Mouse (Mus musculus) adrenal gland, adult 18-20 months (tissue): ENCODE results near the gene Slc16a2. TPM values are rescaled to one million over a fixed set of nuclear protein-coding genes. Genes with fewer than 3 reads are reported as not detected.

Experiments
- DNase-seq, 2 experiments: peaks; one replicate each; pipeline ENCODE4 v3.0.0; 2021 to 2022; ENCODE audit warnings: low spot score in 2 of 2
- long read RNA-seq, 2 experiments: library from polyadenylated mRNA; stranded (forward); transcript quantifications; one replicate each; pipeline ENCODE4 v2.0.0; 2021
- total RNA-seq, 2 experiments: library from RNA; stranded (reverse); gene quantifications; 1 replicate in 1 of 2; 2 replicates in 1 of 2; pipeline ENCODE4 v1.2.3; 2021

Gene Slc16a2
- total RNA-seq, result 10 to 100 TPM; 25.2 to 52.4 TPM
- long read RNA-seq, experiment 1, full-length matches to known transcripts, result 13 of 24 reads
- long read RNA-seq, experiment 1, partial matches to known transcripts, result 3 of 24 reads
- long read RNA-seq, experiment 1, other reads (novel, unspliced or antisense), result 8 of 24 reads
- long read RNA-seq, experiment 2, full-length matches to known transcripts, result 1 of 6 reads
- long read RNA-seq, experiment 2, partial matches to known transcripts, result 0 of 6 reads
- long read RNA-seq, experiment 2, other reads (novel, unspliced or antisense), result 5 of 6 reads

DNA sequence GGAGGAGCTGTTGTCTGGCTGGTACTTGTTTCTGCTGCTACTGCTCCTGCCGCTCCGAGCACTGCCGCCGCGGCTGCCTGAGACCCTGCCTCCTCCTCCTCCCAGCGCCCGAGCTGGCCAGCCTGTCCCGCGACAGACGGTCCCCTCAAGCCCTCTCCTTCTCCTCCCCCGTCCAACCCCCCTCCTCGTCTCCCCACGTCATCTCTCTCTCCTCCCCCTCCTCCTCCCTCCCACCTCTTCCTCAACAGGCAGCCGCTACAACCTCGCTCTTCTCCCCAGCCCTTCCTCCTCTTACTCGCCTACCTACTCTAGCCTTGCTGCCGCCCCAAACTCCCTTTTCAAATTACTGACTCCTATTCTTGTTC, at the start of gene Slc16a2:
TSS of gene Slc16a2 (minus strand) at position 152 of the 365 bp plus-strand sequence.
- peak in 1 of 2 experiments; percentile 56 for DNase-seq

GRCm38 (mm10) chrX:103863502-103863901, 41.7 kb upstream of the Slc16a2 start:
- no peak for DNase-seq

- DNase-seq, result no peak
Measured at GRCm38 (mm10) chrX:103862877-103863276, 41.1 kb upstream of the Slc16a2 start.

DNA sequence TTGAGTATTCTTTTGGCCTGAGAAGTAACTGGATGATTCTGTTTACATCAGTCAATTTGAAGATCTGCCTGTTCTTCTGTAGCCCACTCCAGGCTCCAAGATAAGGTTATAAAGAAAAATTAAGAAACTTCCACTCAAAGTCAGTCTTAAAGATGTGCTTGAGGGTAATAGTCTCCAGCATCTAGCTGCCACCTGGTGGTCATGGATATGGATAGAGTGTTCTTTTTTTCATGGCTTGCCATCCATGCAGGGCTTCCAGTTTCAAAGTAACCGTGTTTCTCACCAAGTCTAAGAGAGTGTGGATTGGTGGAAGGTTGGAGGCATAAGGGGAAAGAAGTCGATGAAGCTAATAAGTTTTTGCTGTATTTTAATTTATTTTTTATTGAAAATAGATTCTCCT, 23.5 kb upstream of the Slc16a2 start:
- DNase-seq, result no peak

DNA sequence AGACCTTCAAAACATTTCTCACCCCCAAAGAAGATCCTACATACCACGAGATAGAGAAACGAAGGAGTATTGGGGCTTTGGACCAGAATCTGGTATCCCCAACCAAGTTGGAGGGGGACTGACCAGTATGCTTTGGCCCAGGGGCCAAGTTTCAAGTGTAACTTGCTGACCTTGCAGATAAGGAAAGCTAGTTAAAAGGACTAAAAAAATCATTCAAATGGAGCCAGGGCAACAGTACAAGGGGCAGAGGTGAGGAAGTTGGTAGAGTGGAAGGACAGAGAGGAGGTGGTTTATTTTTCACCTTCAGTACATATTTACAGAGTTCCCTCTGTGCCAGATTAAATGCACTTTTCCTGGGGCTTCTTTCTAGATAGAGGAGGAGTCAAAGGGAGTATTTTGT, 7.1 kb upstream of the Slc16a2 start:
- no peak for DNase-seq

DNA sequence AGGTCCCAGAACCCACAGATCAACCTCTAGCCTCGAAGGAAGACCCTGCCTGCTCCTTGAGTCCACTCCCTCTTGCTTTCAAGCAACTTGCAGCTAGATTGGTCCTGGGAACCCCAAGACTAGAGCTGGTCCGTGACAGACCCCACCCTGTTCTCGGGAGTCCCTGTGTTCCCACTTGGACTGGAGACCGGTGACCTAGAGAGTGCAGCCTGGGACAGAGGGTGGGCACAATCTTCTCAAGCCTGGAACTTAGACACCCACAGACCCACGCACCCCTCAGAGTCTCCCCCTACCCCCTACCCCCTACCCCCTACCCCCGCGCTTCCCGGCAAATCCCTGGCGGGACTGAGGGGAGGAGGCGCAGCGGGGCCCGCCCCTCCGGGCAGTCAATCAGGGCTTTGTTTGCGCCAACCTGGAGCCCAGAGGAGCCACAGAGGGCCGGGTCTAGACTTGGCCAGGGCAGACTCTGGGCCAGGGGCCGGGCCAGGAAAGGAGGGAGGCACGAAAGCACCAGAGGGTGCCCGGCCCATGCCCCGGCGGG, 558 bp upstream of the Slc16a2 start:
- peak; percentile 19 to 40 for DNase-seq

DNA sequence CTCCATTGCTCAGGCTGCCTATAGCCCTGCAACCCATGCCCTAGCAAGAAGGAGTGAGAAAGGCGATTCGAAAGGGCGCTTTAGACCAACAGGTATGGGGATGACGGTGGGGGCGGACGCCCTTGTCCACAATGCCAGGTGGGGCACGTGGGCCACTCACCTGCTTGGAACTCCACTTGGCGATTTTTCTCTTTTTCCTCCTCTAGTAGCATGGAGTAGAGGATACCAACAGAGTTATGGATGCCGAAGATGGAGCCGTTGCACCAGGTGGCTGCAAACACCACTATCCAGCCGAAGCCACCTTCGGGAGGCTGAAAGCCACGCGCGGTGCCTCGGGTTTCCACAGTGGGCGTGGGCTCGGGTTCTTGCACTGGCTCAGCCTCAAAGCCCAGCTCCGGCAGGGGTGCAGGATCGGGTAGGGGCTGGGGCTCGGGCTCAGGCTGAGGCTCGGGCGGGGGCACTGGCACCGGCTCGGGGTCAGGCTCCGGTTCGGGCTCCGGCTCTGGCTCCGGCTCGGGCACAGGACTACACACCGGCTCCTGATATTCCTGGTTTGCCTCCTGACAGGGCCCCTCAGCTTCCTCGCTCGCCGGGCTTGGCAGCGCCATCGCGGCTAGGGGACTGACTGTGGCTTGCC, 470 bp downstream of the Slc16a2 start:
- peak in 1 of 2 experiments; percentile 33 for DNase-seq

DNA sequence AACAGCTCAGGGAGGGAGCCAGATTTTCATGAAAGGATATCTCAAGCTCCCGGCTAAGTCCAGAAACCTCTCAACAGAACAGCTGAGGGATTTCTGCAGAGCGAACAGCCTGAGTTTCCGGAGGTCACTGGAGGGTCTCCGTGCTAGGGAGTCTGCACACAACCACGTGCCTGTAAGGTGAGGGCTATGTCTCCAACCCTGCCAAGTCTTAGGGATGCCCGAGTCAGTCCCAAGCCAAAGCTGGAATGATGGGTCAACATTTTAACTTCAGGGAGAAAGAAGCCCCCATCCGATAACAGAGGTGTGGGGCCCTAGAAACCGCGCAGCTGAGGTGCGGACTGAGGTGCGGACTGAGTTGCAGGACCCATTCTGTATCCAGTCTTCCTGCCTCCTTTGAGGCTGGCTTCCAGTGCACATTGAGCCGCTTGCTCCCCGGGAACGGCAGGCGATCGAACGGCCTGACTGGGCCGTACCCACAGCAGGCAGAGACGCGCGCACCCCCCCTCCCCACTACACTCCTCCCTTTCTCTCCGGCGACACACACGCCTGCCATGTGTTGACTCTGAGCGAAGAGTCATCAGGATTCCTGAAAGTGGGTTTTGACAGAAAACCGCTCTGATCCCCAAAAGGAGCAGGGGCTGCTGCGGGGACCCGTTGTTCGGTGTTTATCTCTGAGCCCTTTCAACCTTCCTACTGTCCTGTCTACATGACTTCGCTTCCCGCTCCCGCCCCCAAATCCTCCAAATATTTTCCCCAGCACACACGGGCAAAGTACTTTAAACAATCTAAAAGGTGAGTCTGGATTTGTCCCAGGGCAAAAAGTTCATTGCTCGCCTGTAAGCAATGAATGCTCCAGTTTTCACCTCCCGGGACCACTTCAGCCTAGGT, 1.2 kb downstream of the Slc16a2 start:
- no peak for DNase-seq

- DNase-seq, result no peak
Measured at GRCm38 (mm10) chrX:103819253-103819652, 2.5 kb downstream of the Slc16a2 start.

DNA sequence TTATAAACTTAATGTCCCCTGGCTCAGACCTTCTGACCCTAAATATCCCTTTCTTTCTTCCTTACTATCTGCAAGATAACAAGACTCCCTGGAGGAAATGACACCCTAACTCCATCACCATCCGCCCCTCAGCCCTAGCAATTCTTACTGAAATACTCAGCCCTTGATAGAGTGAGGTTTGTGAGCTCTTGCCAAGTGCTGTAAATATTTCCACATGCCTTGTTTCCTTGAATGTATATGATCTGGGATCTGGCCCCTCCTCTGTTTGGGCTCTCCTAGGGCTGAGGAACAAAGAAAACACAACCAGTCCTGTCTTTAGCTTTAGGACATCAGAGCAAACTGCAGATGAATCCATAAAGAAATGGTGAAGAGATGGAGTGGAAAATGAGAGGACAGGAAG, 9.1 kb downstream of the Slc16a2 start:
- no peak for DNase-seq

- no peak for DNase-seq
Measured at GRCm38 (mm10) chrX:103810483-103810882, 11.3 kb downstream of the Slc16a2 start.

DNA sequence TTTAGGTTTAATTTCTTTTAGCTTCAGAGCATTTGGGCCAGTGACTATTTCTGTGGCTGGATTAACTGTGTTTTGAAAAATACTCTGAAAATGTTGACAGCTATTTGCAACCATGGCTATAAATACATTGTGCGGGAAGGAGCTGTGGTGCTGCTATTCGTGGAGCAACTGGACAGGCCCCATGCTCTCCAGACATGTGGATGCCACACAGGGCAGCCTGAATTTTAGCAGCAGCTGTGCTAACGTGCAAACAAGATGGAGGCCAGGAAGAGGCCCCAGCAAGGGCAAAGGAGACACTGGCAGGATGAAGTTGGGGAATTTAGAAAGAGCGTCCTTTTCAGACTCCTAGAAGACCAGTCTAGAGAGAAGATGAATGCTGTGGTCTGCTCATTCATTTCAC, 15.4 kb downstream of the Slc16a2 start:
- DNase-seq, result no peak

DNA sequence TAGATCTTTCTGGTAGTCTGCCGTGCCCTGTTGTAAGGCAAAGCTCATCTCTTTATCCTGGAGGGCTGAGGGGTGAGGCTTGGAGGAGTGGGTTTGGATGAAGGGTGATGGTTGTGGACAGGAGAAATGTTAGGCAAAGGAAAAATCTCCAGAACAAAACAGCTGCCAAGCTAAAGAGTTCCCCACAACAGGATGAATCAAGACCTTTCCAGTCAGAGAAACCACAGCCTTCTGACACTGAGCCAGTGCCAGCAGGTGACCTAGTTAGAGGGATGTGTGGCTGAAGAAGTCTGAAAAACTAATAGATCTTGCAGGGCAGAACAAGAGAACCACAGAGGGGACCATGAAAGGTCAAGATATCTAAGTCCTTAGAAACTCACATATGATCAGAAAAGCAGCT, 24.8 kb downstream of the Slc16a2 start:
- DNase-seq, result no peak

- no peak for DNase-seq
Measured at GRCm38 (mm10) chrX:103795506-103795905, 26.3 kb downstream of the Slc16a2 start.

GRCm38 (mm10) chrX:103791329-103791728, 30.5 kb downstream of the Slc16a2 start:
- DNase-seq, result no peak

DNA sequence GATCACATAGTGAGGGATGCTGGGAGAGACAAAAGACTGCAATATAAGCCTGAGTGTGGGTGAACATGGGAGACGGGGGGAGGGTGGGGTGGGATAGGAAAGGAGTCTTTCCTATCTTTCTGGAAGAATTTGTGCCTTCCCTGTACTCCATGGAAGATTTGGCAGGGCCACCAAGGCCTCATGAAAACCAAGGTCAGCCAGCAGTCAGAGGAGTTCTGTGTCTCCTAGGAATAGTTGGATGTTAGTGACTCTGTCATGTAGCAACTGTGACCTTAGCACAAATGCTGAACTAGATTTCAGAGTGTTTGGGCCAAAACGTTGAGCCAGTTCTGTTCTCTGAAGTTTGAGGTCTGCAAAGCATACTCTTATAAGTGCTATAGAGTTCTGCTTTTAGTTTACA, 36.1 kb downstream of the Slc16a2 start:
- no peak for DNase-seq

DNA sequence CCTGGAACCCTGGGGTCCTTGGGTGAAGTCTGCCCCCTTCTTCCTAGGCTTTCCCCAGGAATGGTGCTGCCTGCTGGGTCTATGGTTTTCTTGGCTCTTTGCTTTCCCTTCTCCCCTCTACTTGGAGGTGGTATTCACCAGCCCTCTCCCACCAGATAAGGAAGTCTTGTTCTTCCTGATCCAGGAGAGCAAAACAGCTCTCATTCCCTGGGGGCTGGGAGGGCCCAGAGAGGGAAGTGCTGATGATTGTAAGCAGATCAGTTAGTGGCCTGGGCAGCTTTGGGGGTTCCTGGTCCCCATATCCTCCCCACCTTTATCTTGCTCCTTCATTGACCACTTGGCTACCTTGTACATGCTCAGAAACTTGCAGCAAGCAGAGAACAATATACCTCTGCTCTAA, 45.4 kb downstream of the Slc16a2 start:
- DNase-seq, result no peak

DNA sequence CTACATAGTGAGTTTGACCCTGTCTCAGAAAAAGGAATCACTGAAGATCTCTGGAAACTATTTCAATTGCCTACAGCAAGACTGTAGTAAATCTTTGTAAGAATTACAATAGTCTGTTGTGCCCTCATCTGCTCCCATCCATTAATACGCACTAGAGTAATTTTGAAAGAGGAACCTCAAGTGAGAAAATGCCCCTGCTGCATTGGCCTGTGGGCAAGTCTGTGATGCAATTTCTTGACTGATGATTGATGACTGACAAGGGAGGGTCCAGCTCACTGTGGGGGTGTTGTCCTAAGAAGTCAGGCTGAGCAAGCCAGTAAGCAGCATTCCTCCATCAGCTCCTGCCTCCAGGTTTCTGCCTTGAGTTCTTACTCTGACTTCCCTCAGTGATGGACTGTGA, 75.6 kb downstream of the Slc16a2 start:
- DNase-seq, result no peak

- DNase-seq, result no peak
Measured at GRCm38 (mm10) chrX:103744171-103745039, 77.4 kb downstream of the Slc16a2 start.

GRCm38 (mm10) chrX:103742057-103742315, 79.8 kb downstream of the Slc16a2 start:
- no peak for DNase-seq
